8 mouse cellular contexts compared by ENCODE assay signal in the genomic region with DNA sequence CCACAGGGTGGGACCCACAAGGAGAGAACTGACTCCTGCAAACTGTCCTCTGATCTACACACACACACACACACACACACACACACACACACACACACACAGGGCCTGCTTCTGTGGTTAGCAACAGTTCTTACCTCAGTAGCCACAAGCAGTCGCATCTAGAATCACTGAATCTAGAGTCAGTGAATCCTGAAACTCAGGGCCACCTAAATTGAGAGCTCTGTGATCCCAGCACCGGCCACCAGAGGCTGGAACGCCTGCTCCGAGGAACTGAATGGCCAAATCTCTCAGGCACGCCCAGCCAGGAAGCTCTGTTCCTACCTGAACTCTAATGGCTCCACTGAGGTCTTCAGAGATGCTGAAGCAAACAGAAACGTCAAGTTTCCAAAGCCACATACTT. TPM values are rescaled to one million over a fixed set of nuclear protein-coding genes. Genes with fewer than 3 reads are reported as not detected.
DNase-seq lines count a peak whose midpoint lies in the region; ATAC-seq and TF ChIP-seq lines count a peak whose summit lies in the region.
"Had no signal": no experiment of that assay in that cellular context is flagged by ENCODE, and none has a peak within 500 bp of the region (broad histone marks: within the 10 kb centered on the region; RNA-seq: fewer than 3 reads in every experiment).

No protein-coding gene starts in this region.

- TF ChIP-seq CTCF in G1E (IDR thresholded peaks at IDR 0.05; ENCODE audit: low read depth, low read length), result peak; percentile 27; the same call in 1 of the 2 replicates

- DNase-seq in left cerebral cortex, postnatal 4 days, result peak; percentile 26
- DNase-seq in left cerebral cortex, postnatal 36 days (ENCODE audit: low spot score in 2 of 2), result no peak
- no peak for DNase-seq in G1E (ENCODE audit: low spot score)
- DNase-seq in naive thymus-derived CD4-positive, alpha-beta T cell, adult 2 months (ENCODE audit: low read depth), result peak; percentile 77
- DNase-seq in ovary, postnatal 10 days (ENCODE audit: low spot score), result no peak

- H3K9me3 ChIP-seq in G1E (replicated peaks), result peaks cover 5% of the 10 kb centered on the region
- H3K9me3 ChIP-seq: embryonic facial prominence, embryonic 15.5 days had no signal

- no peak overlapping the region; the same call in 1 of the 2 replicates for H3K4me3 ChIP-seq in G1E (ENCODE audit: low read depth, low read length)
- H3K4me3 ChIP-seq: embryonic facial prominence, embryonic 15.5 days had no signal

- H3K27me3 ChIP-seq in G1E (ENCODE audit: insufficient read depth, low read length), result peaks cover 3% of the 10 kb centered on the region; the same call in 1 of the 2 replicates
- H3K27me3 ChIP-seq: embryonic facial prominence, embryonic 15.5 days had no signal

- intact Hi-C loops in left cerebral cortex, postnatal 4 days (cut with DNase I), result no loop called here
- intact Hi-C loops in left cerebral cortex, postnatal 36 days (cut with DNase I), result no loop called here

- no peaks in the 10 kb centered on the region for H3K36me3 ChIP-seq in G1E (replicated peaks)
- H3K36me3 ChIP-seq: embryonic facial prominence, embryonic 15.5 days had no signal

- peak; percentile 15; the same call in 1 of the 2 replicates for ATAC-seq in G1E (ENCODE audit: extremely low read depth, insufficient number of reproducible peaks, low FRiP score, poor library complexity, severe bottlenecking)
- peak; percentile 83 for ATAC-seq in erythroid progenitor cell, adult 5-6 weeks (replicated peaks; ENCODE audit: low FRiP score, poor library complexity, severe bottlenecking)
- ATAC-seq in cerebellum, adult (ENCODE audit: insufficient number of reproducible peaks, low FRiP score, low TSS enrichment), result no peak

- peaks cover 53% of the 10 kb centered on the region for H3K4me1 ChIP-seq in G1E (ENCODE audit: insufficient read depth, low read depth, low read length)
- H3K4me1 ChIP-seq: embryonic facial prominence, embryonic 15.5 days had no signal

RNA-seq across cellular contexts. Expression of a gene that starts 57.6 kb away (rescaled TPM):
- 1 to 10 TPM; 4.8 to 5.1 TPM for total RNA-seq in left cerebral cortex, postnatal 4 days (2021)
- total RNA-seq in left cerebral cortex, postnatal 36 days (2021), result 10 to 100 TPM; 10.6 to 13.6 TPM
- total RNA-seq in G1E (2014; fragmentation: Nextera tagmentation), result 13.7 and 21.4 TPM in 2 replicates
- total RNA-seq in G1E (2017), result 49.5 and 61.2 TPM in 2 replicates
- polyA plus RNA-seq in G1E (2012), result 33.5 and 39.8 TPM in 2 replicates
- total RNA-seq in erythroid progenitor cell, adult 5-6 weeks (2015; ENCODE audit: low replicate concordance), result 3.8 and 10.5 TPM in 2 replicates
- total RNA-seq in erythroid progenitor cell, adult 5-6 weeks (2017; ENCODE audit: low replicate concordance), result 0.51 and 4.0 TPM in 2 replicates

RNA-seq across cellular contexts. Expression of a gene that starts 59.2 kb away (rescaled TPM):
- total RNA-seq in left cerebral cortex, postnatal 4 days (2021), result 100 to 1,000 TPM; 113 TPM
- 100 to 1,000 TPM; 146 to 149 TPM for total RNA-seq in left cerebral cortex, postnatal 36 days (2021)
- total RNA-seq in G1E (2014; fragmentation: Nextera tagmentation) (68.5 and 73.7 TPM in 2 replicates), G1E (2017) (93.5 and 97.6 TPM in 2 replicates)
- 65.3 and 84.9 TPM in 2 replicates for polyA plus RNA-seq in G1E (2012)
- 19.3 and 32.8 TPM in 2 replicates for total RNA-seq in erythroid progenitor cell, adult 5-6 weeks (2015; ENCODE audit: low replicate concordance)
- total RNA-seq in erythroid progenitor cell, adult 5-6 weeks (2017; ENCODE audit: low replicate concordance), result 14.6 and 29.1 TPM in 2 replicates

RNA-seq across cellular contexts. Expression of a gene that starts 59.4 kb away (rescaled TPM):
- total RNA-seq in left cerebral cortex, postnatal 4 days (2021), result 10 to 100 TPM; 42.6 to 50.1 TPM
- 10 to 100 TPM; 52.5 to 69.9 TPM for total RNA-seq in left cerebral cortex, postnatal 36 days (2021)
- total RNA-seq in G1E (2014; fragmentation: Nextera tagmentation) (not detected in 2 replicates), G1E (2017) (0.06 TPM in 1 of 2 replicates, not detected in the other)
- polyA plus RNA-seq in G1E (2012), result 0.04 and 0.06 TPM in 2 replicates
- total RNA-seq in erythroid progenitor cell, adult 5-6 weeks (2015; ENCODE audit: low replicate concordance), result not detected in 2 replicates
- 0.26 TPM in 1 of 2 replicates, not detected in the other for total RNA-seq in erythroid progenitor cell, adult 5-6 weeks (2017; ENCODE audit: low replicate concordance)

Comparison
In these comparisons a context has a peak if more than half of its experiments do, and no peak if none do; other contexts are left out.
1. DNase-seq: peak in left cerebral cortex, postnatal 4 days (single experiment) and naive thymus-derived CD4-positive, alpha-beta T cell, adult 2 months (single experiment); none in left cerebral cortex, postnatal 36 days (0 of 2), G1E (single experiment) and ovary, postnatal 10 days (single experiment).
2. RNA of a gene that starts 59.4 kb away (total RNA-seq): 52.5 to 69.9 TPM in left cerebral cortex, postnatal 36 days and 42.6 to 50.1 TPM in left cerebral cortex, postnatal 4 days; 0.06 TPM in G1E and 0.26 TPM in erythroid progenitor cell, adult 5-6 weeks; every median in the first group is over 10 times any median in the second.